Mouse (Mus musculus) frontal cortex, postnatal 25 days (tissue): ENCODE data around the gene Fam184a.

Source experiments
- DNase-seq, 2 experiments: peaks; one replicate each; pipeline ENCODE4 v3.0.0; 2022; ENCODE audit warnings: low spot score in 2 of 2

Gene Fam184a

GRCm38 (mm10) chr10:53598821-53599220, 152.1 kb downstream of the Fam184a start:
- DNase-seq: no peak

- peak; percentile 7 to 13 for DNase-seq
These were observed 153.6 kb downstream of the Fam184a start for GRCm38 (mm10) chr10:53597121-53597881.

- peak; percentile 86 to 89 for DNase-seq
These were observed 154.2 kb downstream of the Fam184a start, which contains the start of gene Asf1a for GRCm38 (mm10) chr10:53596677-53597120. TSS of gene Asf1a (plus strand) at chr10:53596757.

- DNase-seq: peak; percentile 57 to 68
These were observed 154.9 kb downstream of the Fam184a start for GRCm38 (mm10) chr10:53595744-53596676.

- no peak for DNase-seq
These were observed 165.1 kb downstream of the Fam184a start for GRCm38 (mm10) chr10:53585777-53586176.
